Mouse (Mus musculus) myocyte (in vitro differentiated cells): ENCODE data around the gene Parp6. TPM values are rescaled to one million over a fixed set of nuclear protein-coding genes. Genes with fewer than 3 reads are reported as not detected.

Source experiments
- H3K27me3 ChIP-seq: one replicate; pipeline ENCODE4 v1.6.1; 2011; ENCODE audit not compliant: control insufficient read depth, insufficient read depth, insufficient read length
- H3K36me3 ChIP-seq: one replicate; pipeline ENCODE4 v1.6.1; 2011; ENCODE audit not compliant: control insufficient read depth, insufficient read depth
- H3K4me2 ChIP-seq: one replicate; pipeline ENCODE4 v1.6.1; 2011; ENCODE audit warnings: low read depth, control low read depth
- H3K4me3 ChIP-seq: one replicate; pipeline ENCODE4 v1.5.1; 2011; ENCODE audit warnings: mild to moderate bottlenecking, control low read depth, moderate library complexity
- H3K79me2 ChIP-seq: one replicate; pipeline ENCODE4 v1.6.1; 2011; ENCODE audit not compliant: control insufficient read depth, insufficient read depth
- H3ac ChIP-seq: one replicate; pipeline ENCODE4 v1.6.1; 2011; ENCODE audit not compliant: control insufficient read depth, insufficient read length
- CEBPB ChIP-seq: IDR thresholded peaks from 2 replicates; pipeline ENCODE4 v1.6.1; 2011; ENCODE audit warnings: mild to moderate bottlenecking, moderate library complexity; ENCODE audit not compliant: poor library complexity, insufficient read depth, severe bottlenecking
- E2F4 ChIP-seq: IDR thresholded peaks from one replicate; pipeline ENCODE4 v1.6.1; 2011; ENCODE audit warnings: mild to moderate bottlenecking, control low read depth, moderate library complexity; ENCODE audit not compliant: insufficient read depth
- MAX ChIP-seq: IDR thresholded peaks from one replicate; pipeline ENCODE4 v1.6.1; 2011; ENCODE audit warnings: low read depth, mild to moderate bottlenecking, control low read depth
- MYOD1 ChIP-seq, 3 experiments: IDR thresholded peaks; one replicate each; pipeline ENCODE4 v1.6.1; 2011; ENCODE audit warnings: control low read depth in 2 of 3, low read depth in 2 of 3, mild to moderate bottlenecking in 2 of 3, moderate library complexity in 1 of 3; ENCODE audit not compliant: insufficient read length in 2 of 3, control insufficient read depth in 1 of 3
- MYOG ChIP-seq, 3 experiments: IDR thresholded peaks; one replicate each; pipeline ENCODE4 v1.6.1; 2011; ENCODE audit warnings: control low read depth in 2 of 3, low read depth in 2 of 3, mild to moderate bottlenecking in 2 of 3; ENCODE audit not compliant: insufficient read length in 2 of 3, control insufficient read depth in 1 of 3, insufficient read depth in 1 of 3
- POLR2A ChIP-seq: IDR thresholded peaks from one replicate; pipeline ENCODE4 v1.6.1; 2011; ENCODE audit warnings: low read depth, mild to moderate bottlenecking, control low read depth, moderate library complexity; ENCODE audit not compliant: insufficient read length
- POLR2AphosphoS2 ChIP-seq: IDR thresholded peaks from one replicate; pipeline ENCODE4 v1.6.1; 2011; ENCODE audit warnings: low read depth, control low read depth; ENCODE audit not compliant: insufficient read length
- REST ChIP-seq: IDR thresholded peaks from one replicate; pipeline ENCODE4 v1.6.1; 2011; ENCODE audit warnings: mild to moderate bottlenecking, control low read depth, moderate library complexity; ENCODE audit not compliant: insufficient read depth, insufficient read length
- SRF ChIP-seq: IDR thresholded peaks from one replicate; pipeline ENCODE4 v1.6.1; 2011; ENCODE audit warnings: low read depth; ENCODE audit not compliant: control insufficient read depth, insufficient read length
- TCF12 ChIP-seq: IDR thresholded peaks from one replicate; pipeline ENCODE4 v1.6.1; 2011; ENCODE audit warnings: mild to moderate bottlenecking, control low read depth; ENCODE audit not compliant: poor library complexity, insufficient read depth, severe bottlenecking
- TCF3 ChIP-seq: IDR thresholded peaks from one replicate; pipeline ENCODE4 v1.6.1; 2011; ENCODE audit warnings: low read depth, control low read depth; ENCODE audit not compliant: insufficient read length
- USF1 ChIP-seq: IDR thresholded peaks from one replicate; pipeline ENCODE4 v1.6.1; 2011; ENCODE audit warnings: low read depth, mild to moderate bottlenecking, control low read depth, moderate library complexity
- polyA plus RNA-seq: library from polyadenylated mRNA; unstranded; fragments of >200 nt; fragmentation: generic; extraction: Trizol; gene quantifications from one replicate; pipeline ENCODE4 v1.2.1, GENCODE M21; 2012; ENCODE audit warnings: missing spikeins

Parp6 gene
- polyA plus RNA-seq, 1 experiment = 11.4 TPM

DNA sequence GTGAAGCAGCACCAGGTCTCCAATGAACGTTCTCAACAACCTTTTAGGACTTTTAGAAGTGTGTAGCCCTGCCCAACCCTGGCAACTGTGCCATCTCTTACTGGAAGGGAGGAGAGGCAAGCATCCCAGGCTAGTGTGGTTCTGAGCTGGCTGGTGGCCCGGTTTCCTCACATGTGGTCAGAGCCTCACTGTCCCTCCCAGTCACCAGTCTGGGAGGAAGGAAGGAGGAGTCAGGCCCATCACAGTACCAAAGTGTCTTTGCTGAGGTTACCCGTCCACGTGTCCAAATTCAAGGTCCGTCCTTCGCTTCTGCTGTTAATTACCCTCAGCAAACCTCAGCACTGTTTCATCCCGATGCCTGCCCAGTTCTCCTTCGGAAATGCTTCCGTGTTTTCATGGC lies 75.1 kb downstream of the Parp6 start:
- Histone ChIP-seq H3ac (no peak overlapping the region), H3K4me2 (peak overlapping the region; percentile 91), H3K4me3 (peak overlapping the region; percentile 30), H3K36me3 (no peaks in the 10 kb centered on the region), H3K79me2 (peaks cover 6% of the 10 kb centered on the region), H3K27me3 (no peaks in the 10 kb centered on the region)
- TF ChIP-seq SRF = no peak
- TF ChIP-seq POLR2AphosphoS2 = peak; percentile 91
- TF ChIP-seq MYOD1 (IDR thresholded peaks at IDR 0.05; ENCODE audit: control insufficient read depth in 1 of 3, insufficient read length in 2 of 3, low read depth in 2 of 3) = no peak
- peak; percentile 80 for TF ChIP-seq MAX
- TF ChIP-seq E2F4 = no peak
- no peak for TF ChIP-seq MYOG (IDR thresholded peaks at IDR 0.05; ENCODE audit: control insufficient read depth in 1 of 3, insufficient read depth in 1 of 3, insufficient read length in 2 of 3, low read depth in 2 of 3)
- no peak for TF ChIP-seq TCF12
- no peak for TF ChIP-seq TCF3
- TF ChIP-seq REST = no peak
- peak; percentile 78 for TF ChIP-seq USF1
- no peak for TF ChIP-seq CEBPB
- TF ChIP-seq POLR2A = peak; percentile 74

DNA sequence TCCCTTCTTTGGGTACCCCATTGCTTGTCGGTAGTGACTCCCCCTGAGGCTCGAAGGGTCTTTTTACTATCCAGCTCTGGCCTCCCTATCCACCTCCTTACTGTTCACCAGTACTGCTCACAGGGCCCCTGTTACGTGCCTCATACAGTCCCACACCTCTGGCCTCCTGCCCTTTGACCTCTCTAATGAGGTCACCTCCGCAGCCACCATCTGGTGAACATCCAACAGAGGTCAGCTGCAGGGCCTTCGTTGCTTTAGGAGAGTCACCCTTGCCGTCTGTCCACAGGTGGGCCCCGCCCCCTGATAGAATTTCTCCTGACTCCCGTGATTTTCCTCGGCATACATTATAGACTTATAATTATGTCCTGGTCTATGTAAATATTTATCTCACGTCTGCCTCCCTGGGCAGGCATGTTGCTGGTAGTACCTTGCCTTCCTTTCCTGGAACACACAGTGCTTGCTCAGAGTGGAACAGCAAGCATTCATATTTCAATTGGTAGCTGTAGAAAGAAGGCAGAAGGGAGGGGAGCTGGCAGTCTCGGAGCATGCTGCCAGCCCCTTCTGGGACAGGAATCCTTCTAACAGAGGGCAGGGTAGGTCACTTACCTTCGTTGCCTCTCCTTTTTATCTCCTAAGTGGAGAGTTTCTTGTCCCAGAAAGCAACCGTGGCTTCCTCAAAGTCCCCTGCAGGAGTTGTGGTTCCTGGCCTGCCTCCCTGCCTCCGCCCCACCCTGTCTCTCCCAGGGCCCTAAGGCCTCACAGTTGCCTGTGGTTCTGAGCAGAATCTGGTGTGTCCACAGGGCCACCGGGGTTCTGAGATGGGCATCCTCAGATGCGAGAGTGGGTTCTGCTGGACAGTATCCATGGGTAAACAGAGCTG lies 77.7 kb downstream of the Parp6 start:
- peak overlapping the region; percentile 30 for H3K4me3 ChIP-seq
- TF ChIP-seq TCF12 (no peak), REST (no peak), POLR2A (no peak), USF1 (no peak), POLR2AphosphoS2 (peak; percentile 25), MYOG (IDR thresholded peaks at IDR 0.05; ENCODE audit: control insufficient read depth in 1 of 3, insufficient read depth in 1 of 3, insufficient read length in 2 of 3, low read depth in 2 of 3) (peak in 1 of 3 experiments; percentile 58)

DNA sequence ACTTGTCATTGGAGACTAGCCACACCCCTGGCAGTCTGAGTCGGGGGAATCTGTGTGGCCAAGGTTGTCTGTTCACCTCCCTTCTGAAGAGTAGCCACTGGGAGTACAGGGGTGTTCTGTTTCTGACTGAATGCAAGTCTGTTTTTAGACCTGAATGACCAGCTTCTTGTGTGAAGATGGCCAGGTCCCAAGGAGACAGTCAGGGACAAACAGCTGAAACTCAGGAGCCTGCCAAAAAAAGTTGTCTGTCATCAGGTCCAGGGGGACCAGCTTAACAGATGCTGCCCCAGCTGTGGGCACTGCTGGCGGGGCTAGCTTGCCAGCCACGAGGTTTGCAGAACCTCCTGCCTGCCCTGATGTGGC lies 78.3 kb downstream of the Parp6 start:
- Histone ChIP-seq H3K27me3 (no peaks in the 10 kb centered on the region), H3K79me2 (peaks cover 6% of the 10 kb centered on the region)

More for the DNA sequence above, 77.7 kb downstream of the Parp6 start:
- Histone ChIP-seq H3K79me2 (peaks cover 6% of the 10 kb centered on the region), H3ac (no peak overlapping the region), H3K4me2 (peak overlapping the region; percentile 91), H3K27me3 (no peaks in the 10 kb centered on the region), H3K36me3 (no peaks in the 10 kb centered on the region)

DNA sequence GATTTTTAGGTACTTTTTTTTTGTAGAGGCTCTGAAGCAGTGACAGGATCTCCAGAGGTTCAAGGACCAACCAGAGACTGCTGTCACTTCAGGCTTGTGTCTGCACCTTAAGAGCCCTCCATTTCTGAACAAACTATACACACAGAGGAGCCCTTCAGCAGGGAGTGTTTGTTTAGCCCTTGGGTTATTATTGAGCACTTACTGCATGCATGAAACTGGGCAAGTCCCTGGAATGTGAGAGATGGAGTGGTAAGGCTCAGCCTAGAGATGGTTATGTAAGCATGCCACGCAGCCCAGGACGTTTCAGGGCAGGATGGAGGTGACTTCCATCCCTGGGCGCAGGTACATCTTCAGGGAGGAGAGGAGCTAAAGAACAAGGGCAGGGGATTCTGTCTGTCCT lies 79.3 kb downstream of the Parp6 start:
- no peak overlapping the region for H3ac ChIP-seq
- no peak for TF ChIP-seq TCF12
- TF ChIP-seq TCF3 = no peak
- no peak overlapping the region for H3K4me2 ChIP-seq
- peaks cover 6% of the 10 kb centered on the region for H3K79me2 ChIP-seq
- H3K27me3 ChIP-seq = no peaks in the 10 kb centered on the region
- no peaks in the 10 kb centered on the region for H3K36me3 ChIP-seq
- no peak overlapping the region for H3K4me3 ChIP-seq

More for the DNA sequence above, 78.3 kb downstream of the Parp6 start:
- Histone ChIP-seq H3ac (no peak overlapping the region), H3K4me2 (peak overlapping the region; percentile 91), H3K4me3 (peak overlapping the region; percentile 30), H3K36me3 (no peaks in the 10 kb centered on the region)
- TF ChIP-seq USF1 (no peak), SRF (no peak), MYOD1 (IDR thresholded peaks at IDR 0.05; ENCODE audit: control insufficient read depth in 1 of 3, insufficient read length in 2 of 3, low read depth in 2 of 3) (peak in 2 of 3 experiments; percentile 61 to 65), POLR2A (no peak), TCF12 (peak; percentile 17), MYOG (IDR thresholded peaks at IDR 0.05; ENCODE audit: control insufficient read depth in 1 of 3, insufficient read depth in 1 of 3, insufficient read length in 2 of 3, low read depth in 2 of 3) (peak; percentile 33 to 59 (median 54)), TCF3 (no peak)

Other genes starting within 250 kb of the Parp6 start
- 38.1 TPM for gene Arih1, start 130.7 kb upstream of the Parp6 start, polyA plus RNA-seq
- 131 TPM for gene Hexa, start 77.7 kb upstream of the Parp6 start, polyA plus RNA-seq
- gene Tmem202, start 77.4 kb upstream of the Parp6 start, polyA plus RNA-seq = 1.2 TPM
- not detected for gene Celf6, start 39.4 kb upstream of the Parp6 start, polyA plus RNA-seq
- 3,717 TPM for gene Pkm, start 39.1 kb downstream of the Parp6 start, polyA plus RNA-seq
- gene Gramd2, start 62.9 kb downstream of the Parp6 start, polyA plus RNA-seq = 1.5 TPM
- 2.6 TPM for gene Senp8, start 133.4 kb downstream of the Parp6 start, polyA plus RNA-seq
- gene Myo9a, start 133.6 kb downstream of the Parp6 start, polyA plus RNA-seq = 3.5 TPM